In genomic region chr9:122629171-122629904, GRCm38 (mm10) we compare ENCODE assay signal across 14 mouse cellular contexts.
DNase-seq lines count a peak whose midpoint lies in the region; TF ChIP-seq lines count a peak whose summit lies in the region.
"Had no signal": no experiment of that assay in that cellular context is flagged by ENCODE, and none has a peak within 500 bp of the region (broad histone marks: within the 10 kb centered on the region; RNA-seq: fewer than 3 reads in every experiment).

No protein-coding gene starts in this region.

- TF ChIP-seq CTCF in cortical plate, adult 2 months (IDR thresholded peaks at IDR 0.05; ENCODE audit: extremely low read depth, insufficient read depth, low read length) = no peak
- no peak for TF ChIP-seq CTCF in left cerebral cortex, adult 2 months (IDR thresholded peaks at IDR 0.05)

- intact Hi-C loops in left cerebral cortex, postnatal 10 days (cut with DNase I) = no loop called here
- intact Hi-C loops in left cerebral cortex, adult 2 months (cut with DNase I) = loop anchor here (1.0 to 2.0 kb wide), 2 partner anchors 19 to 58 kb away; no protein-coding TSS in a partner anchor

- H3K27ac ChIP-seq in cortical plate, adult 2 months (ENCODE audit: insufficient read depth, low read length) = peak overlapping the region; percentile 89
- peak overlapping the region; percentile 47 for H3K27ac ChIP-seq in left cerebral cortex, adult 2 months
- H3K27ac ChIP-seq: gastrocnemius, adult 2 months had no signal

- DNase-seq in left cerebral cortex, adult 11 months (ENCODE audit: low spot score) = peak; percentile 70
- no peak for DNase-seq in left cerebral cortex, postnatal 10 days (ENCODE audit: extremely low spot score in 1 of 2, low spot score in 2 of 2)
- DNase-seq in left cerebral cortex, adult 2 months (ENCODE audit: extremely low spot score in 1 of 2, low spot score in 2 of 2) = peak; percentile 70 to 76
- DNase-seq in right cerebral cortex, adult 2 months (ENCODE audit: low spot score in 2 of 2) = peak; percentile 80 to 81
- DNase-seq in embryo, embryonic 9.5 days (ENCODE audit: extremely low spot score) = no peak
- DNase-seq in adrenal gland, postnatal 14 days = no peak
- DNase-seq in thymus, postnatal 4 days = no peak
- DNase-seq: adrenal gland, adult 2 months; cerebellum, adult 9-10 months; gastrocnemius, adult 2 months; kidney, postnatal 25 days; lung, adult 18-20 months; spleen, adult 18-20 months had no signal

- H3K4me3 ChIP-seq in cortical plate, adult 2 months (ENCODE audit: insufficient read depth, low read length) = no peak overlapping the region
- no peak overlapping the region for H3K4me3 ChIP-seq in left cerebral cortex, adult 2 months
- H3K4me3 ChIP-seq: gastrocnemius, adult 2 months had no signal

- no peak for TF ChIP-seq POLR2A in cortical plate, adult 2 months (IDR thresholded peaks at IDR 0.05; ENCODE audit: extremely low read depth, insufficient read depth, low read length)

- peaks cover 24% of the 10 kb centered on the region for H3K4me1 ChIP-seq in cortical plate, adult 2 months (ENCODE audit: control insufficient read depth, insufficient read depth, low read length)

Comparison
In these comparisons a context has a peak if more than half of its experiments do, and no peak if none do; other contexts are left out.
1. DNase-seq: peak in left cerebral cortex, adult 11 months (single experiment), left cerebral cortex, adult 2 months (2 of 2) and right cerebral cortex, adult 2 months (2 of 2); none in left cerebral cortex, postnatal 10 days (0 of 2), embryo, embryonic 9.5 days (single experiment), adrenal gland, postnatal 14 days (single experiment) and thymus, postnatal 4 days (single experiment).